Mouse (Mus musculus) neural tube, embryonic 11.5 days (tissue): ENCODE results near the gene Maml3. TPM values are rescaled to one million over a fixed set of nuclear protein-coding genes. Genes with fewer than 3 reads are reported as not detected.
A peak's percentile ranks its signal among the peaks of the same experiment; 100 is the strongest.

Source experiments
- ATAC-seq: fragments of 200-750 bp; cut with Nextera tagmentation; 2 replicates; pipeline ENCODE4 v1.8.0; 2017; ENCODE audit warnings: moderate number of reproducible peaks, mild to moderate bottlenecking, moderate TSS enrichment, moderate library complexity; ENCODE audit not compliant: insufficient read depth, low FRiP score, low TSS enrichment
- DNase-seq: peaks from one replicate; pipeline ENCODE4 v3.0.0-alpha.2; 2015; ENCODE audit warnings: low spot score
- H3K27ac ChIP-seq: fragments of 300-500 bp; sonication (generic); 2 replicates; pipeline ENCODE4 v1.5.1; 2014; ENCODE audit warnings: low read depth, mild to moderate bottlenecking, low read length
- H3K27me3 ChIP-seq: fragments of 300-500 bp; sonication (generic); 2 replicates; pipeline ENCODE4 v1.6.1; 2014; ENCODE audit warnings: mild to moderate bottlenecking, low read length, mixed read lengths; ENCODE audit not compliant: control insufficient read depth, insufficient read depth
- H3K36me3 ChIP-seq: fragments of 300-500 bp; sonication (generic); 2 replicates; pipeline ENCODE4 v1.6.1; 2014; ENCODE audit warnings: mild to moderate bottlenecking, low read length, moderate library complexity, mixed read lengths; ENCODE audit not compliant: control insufficient read depth, insufficient read depth
- H3K4me1 ChIP-seq: fragments of 300-500 bp; sonication (generic); 2 replicates; pipeline ENCODE4 v1.6.1; 2014; ENCODE audit warnings: low read length, mixed read lengths; ENCODE audit not compliant: control insufficient read depth, insufficient read depth
- H3K4me2 ChIP-seq: fragments of 300-500 bp; sonication (generic); 2 replicates; pipeline ENCODE4 v1.6.1; 2014; ENCODE audit warnings: low read depth, mild to moderate bottlenecking, moderate library complexity
- H3K4me3 ChIP-seq: fragments of 300-500 bp; sonication (generic); 2 replicates; pipeline ENCODE4 v1.5.1; 2014; ENCODE audit warnings: low read depth, low read length
- H3K9ac ChIP-seq: fragments of 300-500 bp; sonication (generic); 2 replicates; pipeline ENCODE4 v1.6.1; 2014; ENCODE audit warnings: mild to moderate bottlenecking, low read length
- H3K9me3 ChIP-seq: fragments of 300-500 bp; sonication (generic); 2 replicates; pipeline ENCODE4 v1.6.1; 2016; ENCODE audit warnings: low read length; ENCODE audit not compliant: control insufficient read depth
- WGBS: fragments of 180-500 bp; shearing (Covaris S2); extraction: QIAGEN DNeasy Blood & Tissue Kit; methylation state at CpG from one replicate; pipeline ENCODE4 v1.1.7; 2014; 5-methylcytosine and 5-hydroxymethylcytosine counted together
- polyA plus RNA-seq: library from polyadenylated mRNA; unstranded; fragments of >200 nt; fragmentation: Nextera tagmentation; extraction: Ambion mirVana; gene quantifications from 2 replicates; pipeline ENCODE4 v1.2.1, GENCODE M21; 2014

Maml3 gene
- polyA plus RNA-seq, 1 experiment from 2014 or later, result 8.1 TPM

DNA sequence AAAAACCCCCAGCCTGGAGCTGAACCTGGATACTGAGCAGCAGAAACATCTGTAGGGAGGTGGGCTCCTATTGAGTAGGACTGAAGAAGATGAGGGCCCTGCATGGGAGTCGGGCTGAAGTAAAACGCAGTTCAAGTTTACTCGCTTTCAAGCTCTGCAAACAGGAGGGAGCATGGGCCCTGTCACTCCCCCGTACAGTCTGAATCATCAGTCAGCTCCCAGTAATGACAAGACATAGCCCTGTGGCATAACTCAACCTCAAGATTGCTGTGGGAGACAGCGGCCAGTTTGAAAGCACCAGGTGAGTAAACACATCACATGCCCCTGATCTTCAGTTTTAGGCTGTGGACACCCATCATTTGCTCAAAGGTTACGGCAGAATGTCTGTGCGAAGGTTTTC is 139.0 kb downstream of the Maml3 start:
- Histone ChIP-seq H3K4me3 (no peak overlapping the region), H3K27ac (0 out of 2 replicates have a peak overlapping the region, but pooled peaks have one; percentile 4), H3K36me3 (no peaks in the 10 kb centered on the region), H3K9me3 (no peaks in the 10 kb centered on the region), H3K9ac (no peak overlapping the region), H3K4me1 (peaks cover 14% of the 10 kb centered on the region), H3K27me3 (no peaks in the 10 kb centered on the region), H3K4me2 (no peak overlapping the region)
- ATAC-seq, result no peak
- WGBS, result 69% methylated on average over 7 of the region's 7 CpGs
- DNase-seq, result no peak

DNA sequence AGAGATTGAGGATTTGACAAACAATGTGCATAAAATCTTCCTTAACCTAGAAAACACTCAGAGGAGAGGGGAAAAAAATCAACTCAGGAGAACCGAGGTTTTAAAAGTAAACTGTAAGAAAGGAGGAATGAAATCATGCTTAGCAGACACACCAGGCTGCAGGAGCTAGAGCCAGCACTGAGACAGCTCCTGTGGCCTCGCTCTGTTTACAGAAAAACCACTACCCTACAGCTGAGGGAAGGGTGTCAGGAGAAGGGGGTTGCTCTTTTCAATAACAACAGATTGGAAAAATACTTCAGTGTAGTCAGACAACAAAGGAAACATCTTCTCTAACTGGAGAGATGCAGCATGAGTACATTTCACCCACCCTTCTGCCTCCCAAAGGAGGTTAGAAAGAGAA is 139.4 kb downstream of the Maml3 start:
- Histone ChIP-seq H3K9ac (no peak overlapping the region), H3K4me1 (peaks cover 14% of the 10 kb centered on the region), H3K27ac (peak overlapping the region; percentile 4; the same call in 1 of the 2 replicates), H3K9me3 (no peaks in the 10 kb centered on the region), H3K4me3 (no peak overlapping the region), H3K36me3 (no peaks in the 10 kb centered on the region), H3K27me3 (no peaks in the 10 kb centered on the region), H3K4me2 (no peak overlapping the region)
- ATAC-seq (no peak), DNase-seq (no peak)
- 35% methylated on average over 2 of the region's 2 CpGs for WGBS

DNA sequence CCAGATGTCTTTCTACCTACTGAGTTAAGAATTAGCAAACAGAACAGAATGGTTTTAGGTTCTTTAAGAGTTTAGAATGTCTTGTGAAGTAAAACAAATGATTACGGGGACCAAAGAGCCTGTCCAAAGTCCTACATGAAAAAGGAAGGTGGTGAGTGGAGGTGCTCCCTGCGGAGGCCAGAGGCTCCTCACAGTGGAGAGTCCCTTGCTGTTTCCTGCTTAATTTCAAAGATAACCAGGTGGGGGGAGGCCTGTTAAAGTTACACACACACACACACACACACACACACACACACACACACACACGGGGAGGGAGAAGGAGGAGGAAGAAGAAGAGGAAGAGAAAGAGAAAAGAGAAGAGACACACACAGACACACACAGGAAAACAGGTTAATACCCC is 139.9 kb downstream of the Maml3 start:
- H3K36me3 ChIP-seq, result no peaks in the 10 kb centered on the region
- peaks cover 14% of the 10 kb centered on the region for H3K4me1 ChIP-seq
- DNase-seq, result no peak
- no peak overlapping the region; the same call in 1 of the 2 replicates for H3K9ac ChIP-seq
- H3K4me3 ChIP-seq, result no peak overlapping the region
- no peaks in the 10 kb centered on the region for H3K27me3 ChIP-seq
- no peaks in the 10 kb centered on the region for H3K9me3 ChIP-seq
- H3K27ac ChIP-seq, result peak overlapping the region; percentile 4
- H3K4me2 ChIP-seq, result no peak overlapping the region
- WGBS, result 53% methylated on average over 2 of the region's 3 CpGs
- no peak for ATAC-seq

DNA sequence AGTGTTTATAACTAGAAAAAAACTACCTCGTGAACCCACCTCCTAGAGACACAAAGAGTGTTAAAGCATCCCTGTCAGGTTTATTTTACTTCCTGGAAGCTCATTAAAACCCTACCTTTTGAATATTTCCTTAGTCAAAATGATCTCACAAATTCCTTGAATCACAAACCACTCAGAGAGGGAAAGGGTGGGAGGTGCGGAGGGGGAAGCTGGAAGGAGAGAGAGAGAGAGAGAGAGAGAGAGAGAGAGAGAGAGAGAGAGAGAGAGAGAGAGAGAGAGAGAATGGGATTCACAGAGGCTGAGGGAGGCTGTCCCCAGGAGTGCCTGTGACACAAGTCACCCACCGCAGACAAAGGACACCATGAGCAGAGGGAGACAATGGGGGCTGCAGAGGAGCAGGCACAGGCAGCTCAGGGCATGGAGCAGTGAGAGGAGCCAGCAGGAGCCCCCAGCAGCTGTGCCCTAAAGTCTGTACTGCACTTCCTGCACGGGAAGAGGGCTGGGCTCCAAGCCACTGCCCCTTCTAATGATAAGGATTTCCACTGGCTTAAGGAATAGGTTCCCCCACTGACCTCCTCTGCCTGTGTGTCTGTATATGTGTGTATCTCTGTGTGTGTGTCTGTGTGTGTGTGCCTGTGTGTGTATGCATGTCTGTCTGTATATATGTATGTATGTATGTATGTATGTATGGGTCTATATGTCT is 140.8 kb downstream of the Maml3 start:
- Histone ChIP-seq H3K4me3 (no peak overlapping the region), H3K36me3 (no peaks in the 10 kb centered on the region), H3K4me2 (no peak overlapping the region), H3K27me3 (no peaks in the 10 kb centered on the region), H3K27ac (peak overlapping the region; percentile 47), H3K9ac (peak overlapping the region; percentile 23), H3K4me1 (peaks cover 14% of the 10 kb centered on the region), H3K9me3 (no peaks in the 10 kb centered on the region)
- DNase-seq (peak; percentile 53), ATAC-seq (peak; percentile 81)
- WGBS, result 20% methylated on average over 3 of the region's 4 CpGs

DNA sequence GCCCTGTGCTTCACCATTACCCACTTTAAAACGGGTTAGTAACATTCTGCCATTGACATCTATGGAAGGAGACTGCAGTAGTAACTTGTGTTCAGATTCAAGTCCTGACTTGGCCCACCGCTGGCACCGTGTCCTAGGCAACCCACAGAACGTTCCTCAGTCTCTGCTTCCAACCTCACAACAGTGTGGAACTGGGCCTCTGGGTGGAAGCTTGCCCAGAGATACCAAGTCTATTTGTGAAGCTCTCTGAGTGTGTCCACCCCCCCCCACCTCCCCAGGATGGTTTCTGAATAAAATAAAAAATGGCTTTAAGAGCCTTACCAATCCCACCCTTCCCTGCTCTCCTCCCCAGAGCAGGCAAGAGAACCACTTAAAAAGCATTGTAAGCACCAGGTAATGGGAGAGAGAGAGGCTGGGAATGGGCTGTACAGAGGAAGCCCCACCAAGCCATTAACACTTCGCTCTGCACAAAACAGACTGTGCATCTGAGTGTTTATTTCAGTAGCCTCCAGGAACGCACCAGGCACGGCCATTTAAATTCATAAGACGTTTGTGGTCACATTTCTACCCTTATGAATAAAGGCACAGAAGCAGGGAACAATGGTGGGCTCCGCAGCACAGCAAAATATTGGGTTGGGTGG is 141.6 kb downstream of the Maml3 start:
- Histone ChIP-seq H3K9me3 (no peaks in the 10 kb centered on the region), H3K27ac (no peak overlapping the region), H3K4me2 (no peak overlapping the region), H3K4me3 (no peak overlapping the region), H3K27me3 (no peaks in the 10 kb centered on the region), H3K9ac (no peak overlapping the region), H3K4me1 (peaks cover 14% of the 10 kb centered on the region), H3K36me3 (no peaks in the 10 kb centered on the region)
- ATAC-seq (no peak), DNase-seq (no peak)
- 83% methylated on average over 9 of the region's 9 CpGs for WGBS

DNA sequence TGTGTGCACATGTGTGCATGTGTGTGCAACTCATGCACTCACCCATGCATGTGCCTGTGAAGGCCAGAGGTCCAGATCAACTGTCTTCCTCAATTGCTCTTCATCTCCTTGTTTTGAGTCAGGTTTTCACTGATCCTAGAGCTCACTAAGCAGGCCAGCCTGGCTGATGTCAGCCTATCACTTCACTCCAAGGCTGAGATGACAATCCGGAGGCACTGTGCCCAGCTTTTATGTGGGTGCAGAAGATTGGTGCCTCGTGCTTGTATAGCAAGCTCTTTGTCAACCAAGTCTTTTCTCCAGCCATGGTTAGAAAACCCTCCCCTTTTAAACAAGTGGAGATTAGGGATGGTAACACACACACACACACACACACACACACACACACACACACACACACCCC is 146.1 kb downstream of the Maml3 start:
- ATAC-seq, result no peak
- Histone ChIP-seq H3K27me3 (no peaks in the 10 kb centered on the region), H3K4me2 (no peak overlapping the region), H3K9me3 (no peaks in the 10 kb centered on the region), H3K9ac (no peak overlapping the region), H3K4me3 (no peak overlapping the region), H3K36me3 (no peaks in the 10 kb centered on the region), H3K27ac (no peak overlapping the region), H3K4me1 (no peaks in the 10 kb centered on the region)
- 85% methylated on average over 2 of the region's 2 CpGs for WGBS
- DNase-seq, result no peak

DNA sequence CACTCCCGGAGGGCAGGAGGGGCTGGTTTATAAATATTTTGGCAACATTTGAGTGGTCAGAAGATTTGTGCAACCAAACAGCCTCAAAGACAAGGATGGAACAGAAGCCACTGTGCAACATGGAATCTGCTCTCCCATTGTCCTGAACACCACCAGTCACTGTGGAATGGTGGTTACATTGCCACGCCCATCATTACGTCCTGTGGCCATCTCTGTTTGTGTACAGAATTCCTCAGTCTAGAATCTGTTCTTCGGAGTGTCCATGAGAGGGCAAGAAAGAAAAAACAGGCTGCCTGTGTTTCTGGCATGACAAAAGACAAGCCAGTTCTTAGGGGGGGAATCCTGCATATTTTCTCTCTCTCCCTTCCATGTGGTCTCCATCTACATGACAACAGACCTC is 150.4 kb downstream of the Maml3 start:
- Histone ChIP-seq H3K36me3 (no peaks in the 10 kb centered on the region), H3K4me1 (no peaks in the 10 kb centered on the region), H3K27ac (no peak overlapping the region), H3K4me3 (no peak overlapping the region), H3K27me3 (no peaks in the 10 kb centered on the region), H3K9ac (no peak overlapping the region), H3K4me2 (no peak overlapping the region), H3K9me3 (no peaks in the 10 kb centered on the region)
- DNase-seq, result no peak
- 77% methylated on average over 4 of the region's 4 CpGs for WGBS
- ATAC-seq, result no peak

DNA sequence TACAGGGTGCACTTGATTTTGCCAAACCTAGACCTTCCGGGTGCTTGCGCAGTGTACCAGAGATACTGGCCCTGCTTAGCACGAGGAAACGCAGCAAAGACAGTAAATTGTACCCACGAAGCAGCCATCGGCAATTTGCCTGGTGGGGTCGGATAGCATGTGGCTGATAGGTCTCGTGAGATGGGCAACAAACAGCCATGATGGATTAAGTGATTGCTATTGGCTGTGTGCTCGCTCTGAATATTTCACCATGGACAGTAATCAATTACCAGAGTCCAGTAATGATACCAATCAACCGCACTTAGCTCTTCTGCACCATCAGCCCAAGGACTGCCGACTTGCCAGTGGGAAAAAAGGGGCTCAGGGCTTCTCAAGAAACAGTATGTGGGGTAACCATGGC is 150.9 kb downstream of the Maml3 start:
- Histone ChIP-seq H3K4me3 (no peak overlapping the region), H3K4me1 (no peaks in the 10 kb centered on the region), H3K4me2 (no peak overlapping the region), H3K27ac (no peak overlapping the region), H3K27me3 (no peaks in the 10 kb centered on the region), H3K9ac (no peak overlapping the region), H3K9me3 (no peaks in the 10 kb centered on the region), H3K36me3 (no peaks in the 10 kb centered on the region)
- DNase-seq (no peak), ATAC-seq (peak; percentile 60)
- 74% methylated on average over 11 of the region's 11 CpGs for WGBS
